Mouse (Mus musculus) embryonic facial prominence, embryonic 14.5 days (tissue): ENCODE data around the gene Csta1. TPM values are rescaled to one million over a fixed set of nuclear protein-coding genes. Genes with fewer than 3 reads are reported as not detected.
"Not testable (repeated sequence)": the region's sequence is repeated elsewhere in the genome, so short reads cannot be mapped to it uniquely, and the experiment has no call there.

Source experiments
- ATAC-seq: fragments of 200-750 bp; cut with Nextera tagmentation; 2 replicates; pipeline ENCODE4 v1.8.0; 2017; ENCODE audit warnings: low read depth, moderate number of reproducible peaks, moderate TSS enrichment
- DNase-seq: peaks from one replicate; pipeline ENCODE4 v3.0.0-alpha.2; 2015; ENCODE audit warnings: low spot score
- H3K27ac ChIP-seq: fragments of 300-500 bp; sonication (generic); replicated peaks from 2 replicates; pipeline ENCODE4 v1.5.1; 2014; ENCODE audit warnings: low read depth, mild to moderate bottlenecking, low read length, moderate library complexity
- H3K27me3 ChIP-seq: fragments of 300-500 bp; sonication (generic); replicated peaks from 2 replicates; pipeline ENCODE4 v1.6.1; 2014; ENCODE audit warnings: low read length; ENCODE audit not compliant: control insufficient read depth, insufficient read depth
- H3K36me3 ChIP-seq: fragments of 300-500 bp; sonication (generic); 2 replicates; pipeline ENCODE4 v1.6.1; 2014; ENCODE audit warnings: low read length, mixed read lengths; ENCODE audit not compliant: control insufficient read depth, insufficient read depth
- H3K4me1 ChIP-seq: fragments of 300-500 bp; sonication (generic); 2 replicates; pipeline ENCODE4 v1.6.1; 2014; ENCODE audit warnings: antibody characterized with exemption, low read length; ENCODE audit not compliant: control insufficient read depth, insufficient read depth
- H3K4me2 ChIP-seq: fragments of 300-500 bp; sonication (generic); 2 replicates; pipeline ENCODE4 v1.6.1; 2014; ENCODE audit warnings: low read depth, mild to moderate bottlenecking, low read length, moderate library complexity, mixed read lengths
- H3K4me3 ChIP-seq: fragments of 300-500 bp; sonication (generic); 2 replicates; pipeline ENCODE4 v1.5.1; 2014; ENCODE audit warnings: low read depth, mild to moderate bottlenecking, low read length
- H3K9ac ChIP-seq: fragments of 300-500 bp; sonication (generic); 2 replicates; pipeline ENCODE4 v1.6.1; 2014; ENCODE audit warnings: low read depth, mild to moderate bottlenecking, low read length, moderate library complexity, mixed read lengths
- H3K9me3 ChIP-seq: fragments of 300-500 bp; sonication (generic); 2 replicates; pipeline ENCODE4 v1.6.1; 2016; ENCODE audit warnings: low read length; ENCODE audit not compliant: control insufficient read depth
- WGBS: fragments of 180-500 bp; shearing (Covaris S2); extraction: QIAGEN DNeasy Blood & Tissue Kit; methylation state at CpG from one replicate; pipeline ENCODE4 v1.1.7; 2014; 5-methylcytosine and 5-hydroxymethylcytosine counted together
- polyA plus RNA-seq: library from polyadenylated mRNA; unstranded; fragments of >200 nt; fragmentation: Nextera tagmentation; extraction: Ambion mirVana; gene quantifications from 2 replicates; pipeline ENCODE4 v1.2.1, GENCODE M21; 2014

The Csta1 gene
- polyA plus RNA-seq, 1 experiment from 2014 or later: 3.6 TPM

- Histone ChIP-seq H3K27me3 (no peaks in the 10 kb centered on the region), H3K9me3 (peaks cover 12% of the 10 kb centered on the region; the same call in 1 of the 2 replicates), H3K4me3 (no peak overlapping the region), H3K4me2 (no peak overlapping the region), H3K27ac (no peak overlapping the region), H3K36me3 (no peaks in the 10 kb centered on the region), H3K9ac (no peak overlapping the region), H3K4me1 (no peaks in the 10 kb centered on the region)
- ATAC-seq (no peak), DNase-seq (no peak)
- 83% methylated on average over 1 of the region's 1 CpGs for WGBS
These were observed 28.8 kb downstream of the Csta1 start for GRCm38 (mm10) chr16:36102211-36102610.

- no peak overlapping the region for H3K9ac ChIP-seq
- no peak overlapping the region for H3K4me3 ChIP-seq
- no peak overlapping the region for H3K27ac ChIP-seq
- no peaks in the 10 kb centered on the region for H3K36me3 ChIP-seq
- DNase-seq (no peak), ATAC-seq (no peak)
- H3K9me3 ChIP-seq: peaks cover 12% of the 10 kb centered on the region; the same call in 1 of the 2 replicates
- no peak overlapping the region for H3K4me2 ChIP-seq
- no peaks in the 10 kb centered on the region for H3K27me3 ChIP-seq
- 75% methylated on average over 1 of the region's 1 CpGs for WGBS
- no peaks in the 10 kb centered on the region for H3K4me1 ChIP-seq
These were observed 29.5 kb downstream of the Csta1 start for GRCm38 (mm10) chr16:36101526-36101925.

GRCm38 (mm10) chr16:36097813-36098499 is 33.1 kb downstream of the Csta1 start:
- not testable (repeated sequence) for H3K4me1 ChIP-seq, DNase-seq, H3K9ac ChIP-seq, H3K27me3 ChIP-seq, H3K27ac ChIP-seq, ATAC-seq, H3K4me3 ChIP-seq, H3K36me3 ChIP-seq, H3K4me2 ChIP-seq
- H3K9me3 ChIP-seq: peaks cover 12% of the 10 kb centered on the region; the same call in 1 of the 2 replicates
- 92% methylated on average over 12 of the region's 12 CpGs for WGBS

GRCm38 (mm10) chr16:36094079-36094478 is 37.0 kb downstream of the Csta1 start:
- Histone ChIP-seq H3K4me2 (no peak overlapping the region), H3K36me3 (peaks cover 24% of the 10 kb centered on the region), H3K9ac (no peak overlapping the region), H3K4me3 (no peak overlapping the region), H3K27me3 (no peaks in the 10 kb centered on the region), H3K9me3 (no peaks in the 10 kb centered on the region), H3K27ac (no peak overlapping the region), H3K4me1 (no peaks in the 10 kb centered on the region)
- 65% methylated on average over 3 of the region's 3 CpGs for WGBS
- no peak for ATAC-seq
- DNase-seq: peak; percentile 50

- Histone ChIP-seq H3K27me3 (no peaks in the 10 kb centered on the region), H3K9ac (no peak overlapping the region), H3K27ac (no peak overlapping the region), H3K9me3 (no peaks in the 10 kb centered on the region), H3K4me1 (no peaks in the 10 kb centered on the region), H3K4me2 (no peak overlapping the region), H3K36me3 (peaks cover 46% of the 10 kb centered on the region), H3K4me3 (no peak overlapping the region)
- 86% methylated on average over 11 of the region's 11 CpGs for WGBS
- DNase-seq: no peak
- ATAC-seq: no peak
These were observed 40.1 kb downstream of the Csta1 start for GRCm38 (mm10) chr16:36090785-36091509.

- no peaks in the 10 kb centered on the region for H3K4me1 ChIP-seq
- no peaks in the 10 kb centered on the region for H3K27me3 ChIP-seq
- H3K4me2 ChIP-seq: no peak overlapping the region
- ATAC-seq (no peak), DNase-seq (no peak)
- H3K4me3 ChIP-seq: no peak overlapping the region
- no peaks in the 10 kb centered on the region for H3K9me3 ChIP-seq
- H3K36me3 ChIP-seq: peaks cover 54% of the 10 kb centered on the region
- WGBS: 81% methylated on average over 8 of the region's 8 CpGs
- no peak overlapping the region for H3K27ac ChIP-seq
- H3K9ac ChIP-seq: no peak overlapping the region
These were observed 41.0 kb downstream of the Csta1 start for GRCm38 (mm10) chr16:36089850-36090616.

GRCm38 (mm10) chr16:36089065-36089464 is 42.0 kb downstream of the Csta1 start:
- Histone ChIP-seq H3K9me3 (no peaks in the 10 kb centered on the region), H3K27ac (no peak overlapping the region), H3K27me3 (no peaks in the 10 kb centered on the region), H3K36me3 (peaks cover 61% of the 10 kb centered on the region), H3K4me1 (no peaks in the 10 kb centered on the region), H3K4me2 (no peak overlapping the region), H3K4me3 (no peak overlapping the region), H3K9ac (no peak overlapping the region)
- 76% methylated on average over 7 of the region's 7 CpGs for WGBS
- DNase-seq (no peak), ATAC-seq (no peak)

GRCm38 (mm10) chr16:36087846-36088245 is 43.2 kb downstream of the Csta1 start:
- 88% methylated on average over 4 of the region's 4 CpGs for WGBS
- Histone ChIP-seq H3K9me3 (no peaks in the 10 kb centered on the region), H3K4me1 (no peaks in the 10 kb centered on the region), H3K27me3 (no peaks in the 10 kb centered on the region), H3K4me2 (no peak overlapping the region), H3K27ac (no peak overlapping the region), H3K4me3 (no peak overlapping the region), H3K9ac (no peak overlapping the region), H3K36me3 (peaks cover 70% of the 10 kb centered on the region)
- DNase-seq: no peak
- no peak for ATAC-seq
